1 mouse cellular context compared by ENCODE assay signal in genomic region chr8:111923383-111923804, GRCm38 (mm10).
TF ChIP-seq lines count a peak whose summit lies in the region.

No protein-coding gene starts in this region.

TF ChIP-seq in MEL, 35 proteins besides CTCF, POLR2A, EP300 and RAD21 (continued from another document):
- TF ChIP-seq MAZ (IDR thresholded peaks at IDR 0.05; ENCODE audit: low read depth, low read length): peak; percentile 53; the same call in 1 of the 2 replicates
- no peak for TF ChIP-seq ZMIZ1 (IDR thresholded peaks at IDR 0.05; ENCODE audit: low read depth, low read length)
- no peak for TF ChIP-seq MAFK (IDR thresholded peaks at IDR 0.05; ENCODE audit: borderline replicate concordance, low read depth, low read length)
- no peak for TF ChIP-seq JUND (IDR thresholded peaks at IDR 0.05; ENCODE audit: low read depth, low read length)
- peak; percentile 65 for TF ChIP-seq SMC3 (IDR thresholded peaks at IDR 0.05; ENCODE audit: low read depth, low read length)
- peak; percentile 71 for TF ChIP-seq MAX (IDR thresholded peaks at IDR 0.05; ENCODE audit: low read length)
- TF ChIP-seq E2F4 (IDR thresholded peaks at IDR 0.05; ENCODE audit: borderline replicate concordance, low read depth, low read length): no peak
- TF ChIP-seq MYB (IDR thresholded peaks at IDR 0.05; ENCODE audit: low read depth, low read length): no peak
- 0 out of 2 replicates have a peak, but pooled peaks have one; percentile 32 for TF ChIP-seq TCF12 (IDR thresholded peaks at IDR 0.05; ENCODE audit: low read depth, low read length)
- no peak for TF ChIP-seq BHLHE40 (IDR thresholded peaks at IDR 0.05; ENCODE audit: borderline replicate concordance, low read depth, low read length)
- 0 out of 2 replicates have a peak, but pooled peaks have one; percentile 14 for TF ChIP-seq RCOR1 (IDR thresholded peaks at IDR 0.05; ENCODE audit: low read depth, low read length)
- no peak for TF ChIP-seq UBTF (IDR thresholded peaks at IDR 0.05; ENCODE audit: borderline replicate concordance, insufficient read depth, low read depth, low read length)
- no peak for TF ChIP-seq MEF2A (IDR thresholded peaks at IDR 0.05; ENCODE audit: extremely low read depth, insufficient replicate concordance, low read depth, low read length, poor library complexity, severe bottlenecking)
- peak; percentile 62 for TF ChIP-seq ETS1 (IDR thresholded peaks at IDR 0.05; ENCODE audit: low read depth, low read length)
- TF ChIP-seq POLR2AphosphoS5 (IDR thresholded peaks at IDR 0.05; ENCODE audit: borderline replicate concordance, low read depth, low read length): no peak
- TF ChIP-seq USF2 (IDR thresholded peaks at IDR 0.05; ENCODE audit: borderline replicate concordance in 1 of 2, insufficient read depth in 1 of 2, low read depth in 1 of 2, low read length in 2 of 2): no peak
- TF ChIP-seq ZC3H11A (IDR thresholded peaks at IDR 0.05; ENCODE audit: low read depth, low read length): peak; percentile 40; the same call in 1 of the 2 replicates
- TF ChIP-seq POLR2AphosphoS2 (IDR thresholded peaks at IDR 0.05; ENCODE audit: low read length): no peak
- TF ChIP-seq GABPA (IDR thresholded peaks at IDR 0.05; ENCODE audit: low read depth, low read length): no peak
